Mouse (Mus musculus) bone marrow macrophage, adult 2 months (primary cell): ENCODE data around the gene Hp1bp3.

Experiments
- CTCF ChIP-seq: IDR thresholded peaks from 2 replicates; pipeline ENCODE4 v1.5.1; 2012; ENCODE audit warnings: low read depth, mild to moderate bottlenecking, low read length, moderate library complexity
- POLR2A ChIP-seq: IDR thresholded peaks from 2 replicates; pipeline ENCODE4 v1.6.1; 2012; ENCODE audit warnings: mild to moderate bottlenecking, low read depth, low read length, borderline replicate concordance

- TF ChIP-seq POLR2A: no peak
- TF ChIP-seq CTCF: no peak
Measured at GRCm38 (mm10) chr4:138172686-138173085, 43.4 kb upstream of the Hp1bp3 start.
